Mouse (Mus musculus): Measurements from ENCODE around the gene Kif3c.

- TF ChIP-seq CTCF (IDR thresholded peaks at IDR 0.05; ENCODE audit: extremely low read depth, insufficient read length, insufficient replicate concordance, low read depth, low read length) = peak; percentile 95
- TF ChIP-seq POLR2A (IDR thresholded peaks at IDR 0.05; ENCODE audit: low read depth, low read length) = no peak
Observed at GRCm38 (mm10) chr12:3390577-3391262, 25.8 kb downstream of the Kif3c start.
